Mouse (Mus musculus) stomach, postnatal 0 days (tissue): Measurements from ENCODE around the gene Ccdc40. TPM values are rescaled to one million over a fixed set of nuclear protein-coding genes. Genes with fewer than 3 reads are reported as not detected.
"Not testable (repeated sequence)": the region's sequence is repeated elsewhere in the genome, so short reads cannot be mapped to it uniquely, and the experiment has no call there.

Source experiments
- ATAC-seq: fragments of 200-750 bp; cut with Nextera tagmentation; 2 replicates; pipeline ENCODE4 v1.8.0; 2017; ENCODE audit not compliant: low FRiP score, low TSS enrichment
- DNase-seq: peaks from one replicate; pipeline ENCODE4 v3.0.0-alpha.2; 2016; ENCODE audit warnings: low spot score
- H3K27ac ChIP-seq: fragments of 300-500 bp; sonication (generic); replicated peaks from 2 replicates; pipeline ENCODE4 v1.5.1; 2014; ENCODE audit warnings: mild to moderate bottlenecking, control low read depth
- H3K27me3 ChIP-seq: fragments of 300-500 bp; sonication (generic); 2 replicates; pipeline ENCODE4 v1.6.1; 2014; ENCODE audit warnings: low read length; ENCODE audit not compliant: control insufficient read depth, insufficient read depth
- H3K36me3 ChIP-seq: fragments of 300-500 bp; sonication (generic); 2 replicates; pipeline ENCODE4 v1.6.1; 2014; ENCODE audit warnings: low read length, mixed read lengths; ENCODE audit not compliant: control insufficient read depth, insufficient read depth
- H3K4me1 ChIP-seq: fragments of 300-500 bp; sonication (generic); replicated peaks from 2 replicates; pipeline ENCODE4 v1.6.1; 2014; ENCODE audit warnings: antibody characterized with exemption; ENCODE audit not compliant: control insufficient read depth, insufficient read depth
- H3K4me2 ChIP-seq: fragments of 300-500 bp; sonication (generic); replicated peaks from 2 replicates; pipeline ENCODE4 v1.6.1; 2014; ENCODE audit warnings: low read depth, mild to moderate bottlenecking, control low read depth, moderate library complexity
- H3K4me3 ChIP-seq: fragments of 300-500 bp; sonication (generic); 2 replicates; pipeline ENCODE4 v1.5.1; 2014; ENCODE audit warnings: low read depth, low read length, control low read depth
- H3K9ac ChIP-seq: fragments of 300-500 bp; sonication (generic); 2 replicates; pipeline ENCODE4 v1.6.1; 2014; ENCODE audit warnings: mild to moderate bottlenecking, low read length, control low read depth, mixed read lengths
- H3K9me3 ChIP-seq: fragments of 300-500 bp; sonication (generic); 2 replicates; pipeline ENCODE4 v1.6.1; 2016; ENCODE audit warnings: low read length; ENCODE audit not compliant: control insufficient read depth
- CTCF ChIP-seq: IDR thresholded peaks from 2 replicates; pipeline ENCODE4 v1.5.1; 2016; ENCODE audit warnings: antibody characterized with exemption, low read depth, mild to moderate bottlenecking, moderate library complexity
- EP300 ChIP-seq: optimal IDR thresholded peaks from 2 replicates; pipeline ENCODE3; 2016; ENCODE audit warnings: antibody characterized with exemption
- WGBS: fragments of 180-500 bp; shearing (Covaris S2); extraction: QIAGEN DNeasy Blood & Tissue Kit; methylation state at CpG from one replicate; pipeline ENCODE4 v1.1.7; 2014; 5-methylcytosine and 5-hydroxymethylcytosine counted together
- polyA plus RNA-seq: library from polyadenylated mRNA; unstranded; fragments of >200 nt; fragmentation: Nextera tagmentation; extraction: Ambion mirVana; gene quantifications from 2 replicates; pipeline ENCODE4 v1.2.1, GENCODE M21; 2015

Ccdc40 gene
- polyA plus RNA-seq, 1 experiment from 2014 or later, result 1.2 TPM

GRCm38 (mm10) chr11:119237007-119237406, 8.6 kb downstream of the Ccdc40 start:
- H3K4me1 ChIP-seq, result no peaks in the 10 kb centered on the region
- DNase-seq (no peak), ATAC-seq (no peak)
- 57% methylated on average over 3 of the region's 3 CpGs for WGBS
- TF ChIP-seq CTCF (no peak), EP300 (no peak)
- H3K9ac ChIP-seq, result no peak overlapping the region
- H3K4me3 ChIP-seq, result no peak overlapping the region
- no peaks in the 10 kb centered on the region for H3K36me3 ChIP-seq
- no peak overlapping the region for H3K27ac ChIP-seq
- H3K4me2 ChIP-seq, result no peak overlapping the region
- no peaks in the 10 kb centered on the region for H3K9me3 ChIP-seq
- H3K27me3 ChIP-seq, result no peaks in the 10 kb centered on the region

DNA sequence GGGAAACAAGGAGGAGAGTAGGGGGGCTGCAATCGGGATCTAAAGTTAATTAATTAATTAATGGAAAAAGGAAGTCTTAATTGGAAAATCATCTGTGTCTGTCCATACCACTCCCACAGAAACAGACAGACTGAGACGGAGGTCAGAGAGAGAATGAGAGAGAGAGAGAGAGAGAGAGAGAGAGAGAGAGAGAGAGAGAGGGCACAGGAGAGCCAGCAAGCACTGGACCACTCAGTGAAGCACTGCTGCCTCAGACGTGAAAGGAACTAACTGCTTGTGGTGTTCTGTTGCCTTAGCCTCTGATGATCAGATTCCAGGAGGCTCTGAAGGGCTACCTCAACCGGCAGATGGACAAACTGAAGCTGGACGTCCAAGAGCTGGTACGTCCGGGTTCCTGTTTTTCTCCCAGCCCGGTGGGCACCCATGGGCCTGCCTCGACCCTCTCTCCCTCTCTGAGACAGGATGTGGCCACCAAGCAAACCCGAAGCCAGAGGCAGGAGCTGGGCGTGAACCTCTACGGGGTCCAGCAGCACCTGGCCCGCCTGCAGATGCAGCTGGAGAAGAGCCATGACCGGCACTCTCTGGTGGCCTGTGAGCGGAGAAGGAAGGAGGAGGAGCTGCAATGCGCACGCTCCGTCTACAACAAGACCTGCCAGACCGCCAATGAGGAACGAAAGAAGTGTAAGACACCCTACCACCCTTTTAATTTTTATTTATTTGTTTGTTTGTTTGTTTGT, 9.4 kb downstream of the Ccdc40 start:
- peak; percentile 55 for DNase-seq
- ATAC-seq, result peak; percentile 31; the same call in 1 of the 2 replicates
- 22% methylated on average over 20 of the region's 20 CpGs for WGBS
- Histone ChIP-seq H3K36me3 (no peaks in the 10 kb centered on the region), H3K27ac (no peak overlapping the region), H3K4me3 (peak overlapping the region; percentile 27), H3K9ac (peak overlapping the region; percentile 24; the same call in 1 of the 2 replicates), H3K9me3 (no peaks in the 10 kb centered on the region), H3K4me1 (no peaks in the 10 kb centered on the region), H3K4me2 (peak overlapping the region; percentile 53), H3K27me3 (no peaks in the 10 kb centered on the region)
- TF ChIP-seq CTCF, result no peak
- TF ChIP-seq EP300, result no peak

GRCm38 (mm10) chr11:119238305-119238721, 9.9 kb downstream of the Ccdc40 start:
- Histone ChIP-seq H3K27ac (no peak overlapping the region), H3K9ac (no peak overlapping the region), H3K4me1 (no peaks in the 10 kb centered on the region), H3K4me2 (peak overlapping the region; percentile 53), H3K36me3 (no peaks in the 10 kb centered on the region), H3K4me3 (peak overlapping the region; percentile 27), H3K27me3 (no peaks in the 10 kb centered on the region), H3K9me3 (no peaks in the 10 kb centered on the region)
- peak; percentile 29; the same call in 1 of the 2 replicates for ATAC-seq
- DNase-seq, result peak; percentile 61
- WGBS, result 4% methylated on average over 11 of the region's 11 CpGs
- TF ChIP-seq EP300 (no peak), CTCF (no peak)

GRCm38 (mm10) chr11:119239480-119239879, 11.1 kb downstream of the Ccdc40 start:
- peak; percentile 52 for DNase-seq
- H3K9me3 ChIP-seq, result no peaks in the 10 kb centered on the region
- no peak overlapping the region for H3K9ac ChIP-seq
- no peak for ATAC-seq
- H3K4me1 ChIP-seq, result no peaks in the 10 kb centered on the region
- H3K27ac ChIP-seq, result no peak overlapping the region
- H3K4me2 ChIP-seq, result no peak overlapping the region
- no peaks in the 10 kb centered on the region for H3K27me3 ChIP-seq
- WGBS, result 64% methylated on average over 12 of the region's 12 CpGs
- no peak overlapping the region for H3K4me3 ChIP-seq
- no peaks in the 10 kb centered on the region for H3K36me3 ChIP-seq
- TF ChIP-seq EP300, result no peak
- TF ChIP-seq CTCF, result no peak

DNA sequence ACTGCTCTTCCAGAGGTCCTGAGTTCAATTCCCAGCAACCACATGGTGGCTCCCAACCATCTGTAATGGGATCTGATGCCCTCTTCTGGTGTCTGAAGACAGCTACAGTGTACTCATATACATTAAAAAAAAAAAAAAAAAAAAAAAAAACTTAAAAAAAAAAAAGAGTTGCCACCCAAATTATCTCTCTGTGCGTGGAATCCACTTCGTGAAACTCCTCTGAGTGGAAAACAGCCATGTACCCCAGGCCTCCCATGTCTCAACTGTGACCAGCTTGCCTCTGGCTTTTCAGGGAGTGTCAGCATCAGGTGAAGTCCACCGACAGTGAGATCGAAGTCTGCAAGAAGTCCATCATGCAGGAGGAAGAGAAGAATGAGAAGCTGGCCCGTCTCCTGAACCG, 17.2 kb downstream of the Ccdc40 start:
- not testable (repeated sequence) for H3K9me3 ChIP-seq, ATAC-seq, H3K27ac ChIP-seq, H3K27me3 ChIP-seq, H3K9ac ChIP-seq, H3K36me3 ChIP-seq, H3K4me2 ChIP-seq, DNase-seq, H3K4me3 ChIP-seq, H3K4me1 ChIP-seq
- WGBS, result 85% methylated on average over 6 of the region's 6 CpGs

GRCm38 (mm10) chr11:119249011-119249410, 20.6 kb downstream of the Ccdc40 start:
- DNase-seq (peak; percentile 76), ATAC-seq (peak; percentile 81)
- no peaks in the 10 kb centered on the region for H3K9me3 ChIP-seq
- no peaks in the 10 kb centered on the region for H3K4me1 ChIP-seq
- WGBS, result 29% methylated on average over 6 of the region's 6 CpGs
- H3K27me3 ChIP-seq, result no peaks in the 10 kb centered on the region
- no peaks in the 10 kb centered on the region for H3K36me3 ChIP-seq
- TF ChIP-seq EP300, result no peak
- TF ChIP-seq CTCF, result peak; percentile 82
- no peak overlapping the region for H3K9ac ChIP-seq
- no peak overlapping the region for H3K4me2 ChIP-seq
- no peak overlapping the region for H3K4me3 ChIP-seq
- H3K27ac ChIP-seq, result no peak overlapping the region
